Mouse (Mus musculus) kidney, postnatal 0 days (tissue): ENCODE results near the gene Col26a1. TPM values are rescaled to one million over a fixed set of nuclear protein-coding genes. Genes with fewer than 3 reads are reported as not detected.

Experiments
- ATAC-seq: fragments of 200-750 bp; cut with Nextera tagmentation; replicated peaks from 2 replicates; pipeline ENCODE4 v1.8.0; 2017; ENCODE audit warnings: low read depth, moderate number of reproducible peaks, moderate TSS enrichment, moderate library complexity; ENCODE audit not compliant: low FRiP score
- DNase-seq: peaks from one replicate; pipeline ENCODE4 v3.0.0-alpha.2; 2016; ENCODE audit warnings: low spot score
- H3K27ac ChIP-seq: fragments of 300-500 bp; sonication (generic); 2 replicates; pipeline ENCODE4 v1.5.1; 2014; ENCODE audit warnings: mild to moderate bottlenecking
- H3K27me3 ChIP-seq: fragments of 300-500 bp; sonication (generic); 2 replicates; pipeline ENCODE4 v1.6.1; 2014; ENCODE audit warnings: low read length, mixed read lengths; ENCODE audit not compliant: insufficient read depth
- H3K36me3 ChIP-seq: fragments of 300-500 bp; sonication (generic); 2 replicates; pipeline ENCODE4 v1.6.1; 2014; ENCODE audit warnings: low read length, mixed read lengths; ENCODE audit not compliant: insufficient read depth
- H3K4me1 ChIP-seq: fragments of 300-500 bp; sonication (generic); replicated peaks from 2 replicates; pipeline ENCODE4 v1.6.1; 2014; ENCODE audit warnings: antibody characterized with exemption, low read length, mixed read lengths; ENCODE audit not compliant: insufficient read depth
- H3K4me2 ChIP-seq: fragments of 300-500 bp; sonication (generic); 2 replicates; pipeline ENCODE4 v1.6.1; 2014; ENCODE audit warnings: mild to moderate bottlenecking, low read length, moderate library complexity, mixed read lengths
- H3K4me3 ChIP-seq: fragments of 300-500 bp; sonication (generic); replicated peaks from 2 replicates; pipeline ENCODE4 v1.5.1; 2014; ENCODE audit warnings: low read depth, low read length
- H3K9ac ChIP-seq: fragments of 300-500 bp; sonication (generic); 2 replicates; pipeline ENCODE4 v1.6.1; 2014; ENCODE audit warnings: low read depth, low read length
- H3K9me3 ChIP-seq: fragments of 300-500 bp; sonication (generic); replicated peaks from 2 replicates; pipeline ENCODE4 v1.6.1; 2016; ENCODE audit warnings: low read length, inconsistent platforms, mixed read lengths
- CTCF ChIP-seq: IDR thresholded peaks from 2 replicates; pipeline ENCODE4 v1.5.1; 2016; ENCODE audit warnings: antibody characterized with exemption, low read depth, mild to moderate bottlenecking, moderate library complexity
- WGBS: fragments of 180-500 bp; shearing (Covaris S2); extraction: QIAGEN DNeasy Blood & Tissue Kit; methylation state at CpG from one replicate; pipeline ENCODE4 v1.1.7; 2014; 5-methylcytosine and 5-hydroxymethylcytosine counted together
- polyA plus RNA-seq: library from polyadenylated mRNA; unstranded; fragments of >200 nt; fragmentation: Nextera tagmentation; extraction: Ambion mirVana; gene quantifications from 2 replicates; pipeline ENCODE4 v1.2.1, GENCODE M21; 2015

The Col26a1 gene
- polyA plus RNA-seq, 1 experiment from 2014 or later, result 47.1 TPM

GRCm38 (mm10) chr5:136882055-136882787 lies 788 bp downstream of the Col26a1 start:
- TF ChIP-seq CTCF, result no peak
- no peak; the same call in 1 of the 2 replicates for ATAC-seq
- DNase-seq, result peak; percentile 44

GRCm38 (mm10) chr5:136881380-136882009 lies 1.5 kb downstream of the Col26a1 start:
- no peaks in the 10 kb centered on the region for H3K36me3 ChIP-seq
- peak overlapping the region; percentile 69 for H3K4me2 ChIP-seq
- H3K4me1 ChIP-seq, result peaks cover 15% of the 10 kb centered on the region
- peak; percentile 66 for ATAC-seq
- WGBS, result 2% methylated on average over 39 of the region's 39 CpGs
- no peaks in the 10 kb centered on the region for H3K27me3 ChIP-seq
- H3K27ac ChIP-seq, result no peak overlapping the region
- peak; percentile 95 for DNase-seq
- H3K9me3 ChIP-seq, result no peaks in the 10 kb centered on the region
- TF ChIP-seq CTCF, result peak; percentile 90
- H3K4me3 ChIP-seq, result peak overlapping the region; percentile 38
- peak overlapping the region; percentile 63 for H3K9ac ChIP-seq

More at GRCm38 (mm10) chr5:136882055-136882787, 788 bp downstream of the Col26a1 start:
- H3K9me3 ChIP-seq, result no peaks in the 10 kb centered on the region
- peaks cover 15% of the 10 kb centered on the region for H3K4me1 ChIP-seq
- H3K9ac ChIP-seq, result peak overlapping the region; percentile 63
- H3K27me3 ChIP-seq, result no peaks in the 10 kb centered on the region
- H3K4me2 ChIP-seq, result peak overlapping the region; percentile 69
- 2% methylated on average over 47 of the region's 47 CpGs for WGBS
- no peaks in the 10 kb centered on the region for H3K36me3 ChIP-seq
- peak overlapping the region; percentile 37; the same call in 1 of the 2 replicates for H3K27ac ChIP-seq
- H3K4me3 ChIP-seq, result peak overlapping the region; percentile 38

GRCm38 (mm10) chr5:136880101-136880500 lies 2.9 kb downstream of the Col26a1 start:
- Histone ChIP-seq H3K27ac (no peak overlapping the region), H3K27me3 (no peaks in the 10 kb centered on the region), H3K9me3 (no peaks in the 10 kb centered on the region), H3K4me3 (no peak overlapping the region), H3K9ac (no peak overlapping the region), H3K4me2 (no peak overlapping the region), H3K4me1 (peaks cover 15% of the 10 kb centered on the region), H3K36me3 (no peaks in the 10 kb centered on the region)
- TF ChIP-seq CTCF, result no peak
- DNase-seq (no peak), ATAC-seq (no peak)
- WGBS, result 46% methylated on average over 8 of the region's 8 CpGs

GRCm38 (mm10) chr5:136874271-136874670 lies 8.7 kb downstream of the Col26a1 start:
- DNase-seq, result no peak
- no peak for ATAC-seq
- Histone ChIP-seq H3K4me3 (no peak overlapping the region), H3K9me3 (no peaks in the 10 kb centered on the region), H3K27me3 (no peaks in the 10 kb centered on the region), H3K9ac (no peak overlapping the region), H3K27ac (no peak overlapping the region), H3K4me1 (peaks cover 6% of the 10 kb centered on the region; the same call in 1 of the 2 replicates), H3K36me3 (no peaks in the 10 kb centered on the region), H3K4me2 (no peak overlapping the region)
- TF ChIP-seq CTCF, result no peak
- WGBS, result 51% methylated on average over 10 of the region's 10 CpGs

GRCm38 (mm10) chr5:136872417-136872816 lies 10.6 kb downstream of the Col26a1 start:
- DNase-seq (no peak), ATAC-seq (no peak)
- Histone ChIP-seq H3K27ac (no peak overlapping the region), H3K36me3 (no peaks in the 10 kb centered on the region), H3K4me2 (no peak overlapping the region), H3K9ac (no peak overlapping the region), H3K4me3 (no peak overlapping the region), H3K4me1 (peaks cover 6% of the 10 kb centered on the region; the same call in 1 of the 2 replicates), H3K27me3 (no peaks in the 10 kb centered on the region), H3K9me3 (no peaks in the 10 kb centered on the region)
- 68% methylated on average over 8 of the region's 8 CpGs for WGBS
- no peak for TF ChIP-seq CTCF

- H3K9ac ChIP-seq, result no peak overlapping the region
- peak; percentile 86 for DNase-seq
- 40% methylated on average over 10 of the region's 10 CpGs for WGBS
These were observed 13.4 kb downstream of the Col26a1 start for GRCm38 (mm10) chr5:136869451-136870114.

More at GRCm38 (mm10) chr5:136869451-136870114, 13.4 kb downstream of the Col26a1 start:
- Histone ChIP-seq H3K4me2 (no peak overlapping the region), H3K4me3 (no peak overlapping the region), H3K9me3 (no peaks in the 10 kb centered on the region), H3K27ac (peak overlapping the region; percentile 57), H3K4me1 (peaks cover 6% of the 10 kb centered on the region; the same call in 1 of the 2 replicates), H3K36me3 (no peaks in the 10 kb centered on the region), H3K27me3 (no peaks in the 10 kb centered on the region)
- no peak for TF ChIP-seq CTCF
- ATAC-seq, result peak; percentile 78
